Mouse (Mus musculus) embryo, embryonic 11 days (tissue): ENCODE measurements at regions not wholly inside any gene's neighbourhood (a gene's known extent, or its start where the extent isn't known, plus 50 kb on each side); places are given as distances from the start of the nearest gene placed in this dataset.
A peak's percentile ranks its signal among the peaks of the same experiment; 100 is the strongest.

Experiments used
- DNase-seq: peaks from one replicate; pipeline ENCODE4 v3.0.0-alpha.2; 2015

GRCm38 (mm10) chr5:58184616-58185015 lies 466.8 kb downstream of the Pcdh7 start:
- no peak for DNase-seq

- DNase-seq = no peak
Observed at GRCm38 (mm10) chr5:58207527-58207926, 489.8 kb downstream of the Pcdh7 start.

- no peak for DNase-seq
Observed at GRCm38 (mm10) chr5:58227137-58227536, 509.4 kb downstream of the Pcdh7 start.

- DNase-seq = peak; percentile 19
Observed at GRCm38 (mm10) chr5:58228726-58229125, 511.0 kb downstream of the Pcdh7 start.
